Mouse (Mus musculus) liver, embryonic 13.5 days (tissue): ENCODE data around the gene Mfsd8. TPM values are rescaled to one million over a fixed set of nuclear protein-coding genes. Genes with fewer than 3 reads are reported as not detected.
A peak's percentile ranks its signal among the peaks of the same experiment; 100 is the strongest.
"Not testable (repeated sequence)": the region's sequence is repeated elsewhere in the genome, so short reads cannot be mapped to it uniquely, and the experiment has no call there.

Source experiments
- ATAC-seq: fragments of 200-750 bp; cut with Nextera tagmentation; 2 replicates; pipeline ENCODE4 v1.8.0; 2017; ENCODE audit warnings: low read depth, mild to moderate bottlenecking, moderate number of reproducible peaks, moderate library complexity
- DNase-seq: peaks from one replicate; pipeline ENCODE4 v3.0.0; 2022
- H3K27ac ChIP-seq: fragments of 300-500 bp; sonication (generic); 2 replicates; pipeline ENCODE4 v1.5.1; 2015; ENCODE audit warnings: moderate library complexity, mild to moderate bottlenecking, inconsistent platforms
- H3K27me3 ChIP-seq: fragments of 300-500 bp; sonication (generic); 2 replicates; pipeline ENCODE4 v1.6.1; 2015; ENCODE audit warnings: mild to moderate bottlenecking, inconsistent platforms
- H3K36me3 ChIP-seq: fragments of 300-500 bp; sonication (generic); 2 replicates; pipeline ENCODE4 v1.6.1; 2015; ENCODE audit warnings: mild to moderate bottlenecking, inconsistent platforms
- H3K4me1 ChIP-seq: fragments of 300-500 bp; sonication (generic); replicated peaks from 2 replicates; pipeline ENCODE4 v1.6.1; 2015; ENCODE audit warnings: inconsistent platforms
- H3K4me2 ChIP-seq: fragments of 300-500 bp; sonication (generic); 2 replicates; pipeline ENCODE4 v1.6.1; 2015; ENCODE audit warnings: inconsistent platforms, mild to moderate bottlenecking, moderate library complexity
- H3K4me3 ChIP-seq: fragments of 300-500 bp; sonication (generic); replicated peaks from 2 replicates; pipeline ENCODE4 v1.5.1; 2015; ENCODE audit warnings: mild to moderate bottlenecking, inconsistent platforms
- H3K9ac ChIP-seq: fragments of 300-500 bp; sonication (generic); 2 replicates; pipeline ENCODE4 v1.6.1; 2015; ENCODE audit warnings: mild to moderate bottlenecking, inconsistent platforms
- H3K9me3 ChIP-seq: fragments of 300-500 bp; sonication (generic); replicated peaks from 2 replicates; pipeline ENCODE4 v1.6.1; 2016; ENCODE audit warnings: inconsistent platforms
- WGBS: fragments of 180-500 bp; shearing (Covaris S2); methylation state at CpG from one replicate; pipeline ENCODE4 v1.1.7; 2015; ENCODE audit not compliant: insufficient replicate concordance; 5-methylcytosine and 5-hydroxymethylcytosine counted together
- polyA plus RNA-seq: library from polyadenylated mRNA; unstranded; fragments of >200 nt; fragmentation: Nextera tagmentation; extraction: Ambion mirVana; gene quantifications from 2 replicates; pipeline ENCODE4 v1.2.1, GENCODE M21; 2015

Mfsd8 gene
- 3.9 and 5.0 TPM in 2 replicates for polyA plus RNA-seq

DNA sequence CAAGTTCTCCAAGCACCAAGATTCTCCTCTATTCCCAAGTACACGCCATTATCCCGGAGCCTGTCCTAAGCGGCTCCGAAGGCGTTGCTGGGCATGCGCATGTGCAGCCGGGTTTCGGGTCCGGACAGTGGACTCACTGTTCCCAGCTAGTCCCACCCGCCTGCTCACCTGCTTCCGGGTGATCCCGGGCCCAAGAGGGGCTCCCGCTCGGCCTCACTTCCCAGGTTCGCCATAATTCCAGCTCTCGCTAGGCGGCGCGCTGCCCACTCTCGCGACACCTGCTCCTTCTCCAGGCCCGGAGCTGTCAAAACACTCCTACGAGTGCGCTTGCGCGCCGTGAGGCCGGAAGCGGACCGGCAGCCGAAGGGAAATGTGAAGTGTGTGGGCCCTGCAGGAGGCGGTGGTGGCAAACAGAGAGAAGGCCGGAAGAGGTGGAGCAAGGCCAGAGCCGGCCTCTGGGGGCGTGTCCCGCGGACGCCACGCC is at the start of gene Mfsd8:
Gene Mfsd8, minus strand, starts transcription at position 414 of the 484 bp plus-strand sequence.
- peak within 1 kb of the TSS; percentile 81 for H3K9ac ChIP-seq
- peak within 1 kb of the TSS; percentile 70 for H3K4me3 ChIP-seq
- under 1% methylated on average over 39 of the region's 39 CpGs for WGBS
- not testable (repeated sequence) for H3K27me3 ChIP-seq, H3K9me3 ChIP-seq, H3K36me3 ChIP-seq
- H3K4me1 ChIP-seq: peaks cover 13% of the 10 kb centered on the region
- peak; percentile 98 for ATAC-seq
- H3K27ac ChIP-seq: peak within 1 kb of the TSS; percentile 79
- DNase-seq: peak; percentile 99
- H3K4me2 ChIP-seq: peak within 1 kb of the TSS; percentile 85

DNA sequence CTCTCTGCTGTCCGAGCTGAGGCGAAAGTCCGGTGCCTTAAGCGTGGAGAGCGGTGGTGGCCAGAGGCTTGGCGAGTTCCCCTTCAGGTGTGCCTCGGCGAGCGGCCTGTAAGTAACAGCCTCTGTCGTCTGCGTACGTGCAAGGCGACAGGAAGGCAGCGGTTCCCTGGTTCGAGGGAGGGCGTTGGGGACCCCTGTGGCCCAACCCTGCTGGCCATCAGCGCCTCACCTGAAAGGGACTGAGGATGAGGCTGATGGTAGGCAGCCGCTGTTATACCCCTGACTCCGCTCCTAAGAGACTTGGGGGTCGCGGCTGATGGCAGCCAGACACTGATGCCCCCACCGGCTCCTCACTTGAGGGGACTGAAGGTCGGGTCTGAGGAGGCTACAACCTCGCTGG is 47.6 kb upstream of the Mfsd8 start:
- not testable (repeated sequence) for H3K9me3 ChIP-seq, H3K36me3 ChIP-seq, H3K27me3 ChIP-seq, H3K4me1 ChIP-seq, ATAC-seq, DNase-seq
- 2% methylated on average over 19 of the region's 24 CpGs for whole genome bisulfite sequencing
- Histone ChIP-seq H3K27ac (peak overlapping the region; percentile 47), H3K4me2 (peak overlapping the region; percentile 89), H3K4me3 (peak overlapping the region; percentile 73), H3K9ac (peak overlapping the region; percentile 79)

DNA sequence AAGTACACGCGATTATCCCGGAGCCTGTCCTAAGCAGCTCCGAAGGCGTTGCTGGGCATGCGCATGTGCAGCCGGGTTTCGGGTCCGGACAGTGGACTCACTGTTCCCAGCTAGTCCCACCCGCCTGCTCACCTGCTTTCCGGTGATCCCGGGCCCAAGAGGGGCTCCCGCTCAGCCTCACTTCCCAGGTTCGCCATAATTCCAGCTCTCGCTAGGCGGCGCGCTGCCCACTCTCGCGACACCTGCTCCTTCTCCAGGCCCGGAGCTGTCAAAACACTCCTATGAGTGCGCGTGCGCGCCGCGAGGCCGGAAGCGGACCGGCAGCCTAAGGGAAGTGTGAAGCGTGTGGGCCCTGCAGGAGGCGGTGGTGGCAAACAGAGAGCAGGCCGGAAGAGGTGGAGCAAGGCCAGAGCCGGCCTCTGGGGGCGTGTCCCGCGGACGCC is 47.2 kb upstream of the Mfsd8 start:
- not testable (repeated sequence) for H3K4me1 ChIP-seq, H3K9me3 ChIP-seq, H3K27me3 ChIP-seq, H3K36me3 ChIP-seq
- Histone ChIP-seq H3K4me3 (peak overlapping the region; percentile 73), H3K27ac (peak overlapping the region; percentile 63; the same call in 1 of the 2 replicates), H3K4me2 (peak overlapping the region; percentile 72), H3K9ac (peak overlapping the region; percentile 82)
- ATAC-seq (peak; percentile 99), DNase-seq (peak; percentile 100)
- WGBS: under 1% methylated on average over 34 of the region's 38 CpGs

DNA sequence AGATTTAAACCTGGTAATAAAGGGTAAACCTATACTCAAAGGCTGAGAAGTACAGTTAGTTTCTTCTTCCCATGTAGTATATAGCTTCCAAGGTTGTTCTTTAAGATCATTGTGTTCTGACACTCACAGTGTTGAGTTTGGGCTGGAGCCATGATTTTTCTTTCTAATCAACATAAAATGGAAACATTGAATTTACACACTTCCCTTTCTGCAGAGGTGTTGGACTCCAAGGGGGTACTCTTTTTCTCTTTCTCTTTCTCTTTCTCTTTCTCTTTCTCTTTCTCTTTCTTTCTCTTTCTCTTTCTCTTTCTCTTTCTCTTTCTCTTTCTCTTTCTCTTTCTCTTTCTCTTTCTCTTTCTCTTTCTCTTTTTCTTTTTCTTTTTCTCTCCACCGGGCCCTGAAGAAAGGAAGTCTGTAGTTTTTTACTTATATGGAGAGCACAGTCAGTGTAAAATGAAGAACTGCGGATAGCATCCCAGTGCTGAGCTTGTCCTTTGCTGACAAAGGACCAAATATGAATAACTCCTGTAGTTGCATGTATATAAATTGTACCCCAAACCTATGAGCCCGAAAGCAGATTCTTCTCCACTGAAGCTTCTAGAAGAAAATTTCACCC is 6.5 kb upstream of the Mfsd8 start:
- H3K4me3 ChIP-seq, DNase-seq, H3K4me2 ChIP-seq, ATAC-seq, H3K36me3 ChIP-seq, H3K27ac ChIP-seq, H3K9ac ChIP-seq, H3K4me1 ChIP-seq, H3K27me3 ChIP-seq, H3K9me3 ChIP-seq: not testable (repeated sequence)
- 74% methylated on average over 3 of the region's 3 CpGs for WGBS

DNA sequence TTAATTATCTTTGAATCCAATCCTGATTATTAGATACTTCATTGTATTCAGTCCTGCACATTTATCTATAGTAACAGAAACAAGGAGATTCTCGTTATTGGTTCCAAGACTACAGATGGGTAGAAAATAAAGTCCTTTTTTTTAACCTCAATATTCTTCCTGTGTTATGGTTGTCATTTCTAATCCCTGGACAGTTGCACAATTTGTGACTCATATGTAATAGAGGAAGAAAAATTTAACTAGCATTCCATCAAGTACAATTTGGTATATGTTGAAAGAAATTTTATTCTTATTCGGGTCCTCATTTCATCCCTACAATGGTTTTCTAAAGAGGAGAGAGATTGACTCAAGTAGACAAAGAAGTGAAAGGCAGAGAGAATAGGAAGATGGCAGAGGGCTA is 1.2 kb upstream of the Mfsd8 start:
- not testable (repeated sequence) for ATAC-seq, H3K36me3 ChIP-seq, H3K9me3 ChIP-seq, H3K9ac ChIP-seq, H3K27me3 ChIP-seq, H3K4me2 ChIP-seq, DNase-seq, H3K27ac ChIP-seq, H3K4me3 ChIP-seq
- peaks cover 13% of the 10 kb centered on the region for H3K4me1 ChIP-seq
- WGBS: 73% methylated on average over 2 of the region's 2 CpGs

DNA sequence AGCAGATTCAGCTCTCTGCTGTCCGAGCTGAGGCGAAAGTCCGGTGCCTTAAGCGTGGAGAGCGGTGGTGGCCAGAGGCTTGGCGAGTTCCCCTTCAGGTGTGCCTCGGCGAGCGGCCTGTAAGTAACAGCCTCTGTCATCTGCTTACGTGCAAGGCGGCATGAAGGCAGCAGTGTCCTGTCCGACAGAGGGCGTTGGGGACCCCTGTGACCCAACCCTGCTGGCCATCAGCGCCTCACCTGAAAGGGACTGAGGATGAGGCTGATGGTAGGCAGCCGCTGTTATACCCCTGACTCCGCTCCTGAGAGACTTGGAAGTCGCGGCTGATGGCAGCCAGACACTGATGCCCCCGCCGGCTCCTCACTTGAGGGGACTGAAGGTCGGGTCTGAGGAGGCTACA is 332 bp upstream of the Mfsd8 start:
- WGBS: 1% methylated on average over 18 of the region's 21 CpGs
- Histone ChIP-seq H3K4me3 (peak overlapping the region; percentile 70), H3K9ac (peak overlapping the region; percentile 75), H3K27ac (peak overlapping the region; percentile 58), H3K4me2 (peak overlapping the region; percentile 85), H3K4me1 (peaks cover 13% of the 10 kb centered on the region)
- ATAC-seq: peak; percentile 58; the same call in 1 of the 2 replicates
- H3K36me3 ChIP-seq, H3K27me3 ChIP-seq, H3K9me3 ChIP-seq, DNase-seq: not testable (repeated sequence)

DNA sequence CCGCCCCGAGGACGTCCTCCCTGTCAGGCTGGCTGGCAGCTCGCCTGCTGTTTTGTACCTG is 101 bp upstream of the Mfsd8 start, which contains the start of gene Abhd18:
Gene Abhd18, plus strand, starts transcription at position 14 of the 61 bp plus-strand sequence.
- Histone ChIP-seq H3K4me2 (peak within 1 kb of the TSS; percentile 85), H3K9ac (peak within 1 kb of the TSS; percentile 81), H3K27ac (peak within 1 kb of the TSS; percentile 79), H3K4me1 (peaks cover 13% of the 10 kb centered on the region), H3K4me3 (peak within 1 kb of the TSS; percentile 70)
- H3K36me3 ChIP-seq, ATAC-seq, H3K27me3 ChIP-seq, DNase-seq, H3K9me3 ChIP-seq: not testable (repeated sequence)
- WGBS: 0% methylated on average over 3 of the region's 4 CpGs

DNA sequence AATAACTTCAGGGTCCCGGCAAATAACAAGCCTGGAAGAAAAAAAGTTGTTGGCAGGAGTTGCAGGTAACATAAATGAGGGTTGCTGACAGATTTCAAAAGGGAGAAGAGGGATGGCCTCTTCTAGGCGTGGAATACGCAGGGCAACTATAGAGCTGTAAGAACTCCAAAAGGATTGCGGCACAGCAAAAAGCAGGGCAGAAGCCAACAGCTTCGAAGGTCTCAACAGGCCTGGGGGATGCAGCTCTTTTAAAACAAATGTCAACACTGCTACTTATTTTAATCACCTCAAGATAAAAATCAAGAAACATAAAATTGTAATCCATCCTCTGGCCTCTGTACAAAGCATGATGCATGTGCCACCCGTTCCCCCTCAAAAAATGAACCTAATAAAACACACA is 1.2 kb downstream of the Mfsd8 start:
- not testable (repeated sequence) for DNase-seq, H3K36me3 ChIP-seq, H3K27ac ChIP-seq, H3K27me3 ChIP-seq, ATAC-seq, H3K9me3 ChIP-seq
- Histone ChIP-seq H3K4me1 (peaks cover 13% of the 10 kb centered on the region), H3K4me2 (peak overlapping the region; percentile 71), H3K9ac (peak overlapping the region; percentile 51), H3K4me3 (peak overlapping the region; percentile 70)
- 71% methylated on average over 6 of the region's 6 CpGs for WGBS

DNA sequence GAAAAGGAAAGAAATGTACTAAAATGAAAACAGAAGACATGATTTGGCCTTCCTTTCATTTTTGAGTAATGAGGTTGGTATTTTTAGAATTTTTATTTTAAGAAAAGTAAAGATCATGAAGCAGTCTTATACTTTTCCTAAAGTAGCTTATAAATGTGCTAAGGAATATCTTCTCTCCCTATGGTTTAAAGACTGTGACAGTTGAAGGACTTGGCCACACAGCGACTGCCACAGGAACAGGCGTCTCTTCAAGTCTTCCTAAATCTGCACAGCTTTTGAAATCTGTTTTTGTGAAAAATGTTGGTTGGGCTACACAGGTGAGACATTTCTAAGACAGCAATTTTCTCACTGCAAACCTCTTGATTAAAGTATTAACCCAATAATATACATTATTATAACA is 33.4 kb downstream of the Mfsd8 start:
- no peak overlapping the region for H3K9ac ChIP-seq
- no peak for DNase-seq
- H3K4me1 ChIP-seq: no peaks in the 10 kb centered on the region
- H3K27ac ChIP-seq: no peak overlapping the region
- WGBS: 85% methylated on average over 2 of the region's 2 CpGs
- H3K27me3 ChIP-seq: no peaks in the 10 kb centered on the region
- peaks cover 79% of the 10 kb centered on the region for H3K36me3 ChIP-seq
- H3K9me3 ChIP-seq: no peaks in the 10 kb centered on the region
- no peak overlapping the region for H3K4me2 ChIP-seq
- no peak overlapping the region for H3K4me3 ChIP-seq
- no peak for ATAC-seq

DNA sequence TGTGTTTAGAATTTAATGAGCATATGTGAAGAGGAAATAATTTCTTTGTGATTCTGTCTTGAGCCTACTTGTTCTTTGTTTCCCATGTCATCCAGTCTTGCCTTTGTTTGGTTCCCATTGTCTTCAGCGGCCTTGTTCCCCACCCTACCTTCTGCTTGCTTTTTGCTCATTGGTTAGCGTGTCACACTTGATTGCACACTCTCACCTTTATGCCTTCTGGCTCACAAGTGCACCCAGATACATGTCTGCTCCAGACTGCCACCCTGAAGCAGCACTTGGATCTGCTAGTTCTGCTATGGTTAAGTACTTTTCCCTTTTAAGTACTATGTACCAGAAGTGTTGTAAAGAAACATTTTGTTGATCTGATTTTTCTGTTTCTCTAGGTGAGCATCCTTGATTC is 36.8 kb downstream of the Mfsd8 start:
- H3K4me1 ChIP-seq: peaks cover 9% of the 10 kb centered on the region
- no peak overlapping the region for H3K4me2 ChIP-seq
- 92% methylated on average over 2 of the region's 2 CpGs for WGBS
- H3K4me3 ChIP-seq: no peak overlapping the region
- no peaks in the 10 kb centered on the region for H3K9me3 ChIP-seq
- H3K9ac ChIP-seq: no peak overlapping the region
- H3K27ac ChIP-seq: no peak overlapping the region
- ATAC-seq (no peak), DNase-seq (no peak)
- peaks cover 80% of the 10 kb centered on the region for H3K36me3 ChIP-seq
- H3K27me3 ChIP-seq: no peaks in the 10 kb centered on the region

DNA sequence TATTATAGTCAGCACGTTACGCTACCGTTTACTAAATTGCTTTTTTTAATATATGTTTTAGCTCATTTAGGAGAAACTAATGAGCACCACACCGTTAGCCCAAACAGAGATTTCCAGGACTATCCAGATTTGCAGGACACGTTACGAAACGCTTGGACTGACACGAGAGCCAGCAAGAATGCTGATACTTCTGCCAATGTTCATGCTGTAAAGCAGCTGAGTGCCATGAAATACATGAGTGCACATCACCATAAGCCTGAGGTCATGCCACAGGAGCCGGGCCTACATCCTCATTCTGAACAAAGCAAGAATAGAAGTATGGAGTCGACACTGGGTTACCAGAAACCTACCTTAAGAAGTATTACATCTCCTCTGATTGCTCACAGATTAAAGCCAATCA is 38.0 kb downstream of the Mfsd8 start:
- Histone ChIP-seq H3K4me2 (no peak overlapping the region), H3K9me3 (no peaks in the 10 kb centered on the region), H3K9ac (no peak overlapping the region), H3K36me3 (peaks cover 76% of the 10 kb centered on the region), H3K27me3 (no peaks in the 10 kb centered on the region), H3K27ac (no peak overlapping the region), H3K4me1 (peaks cover 10% of the 10 kb centered on the region), H3K4me3 (no peak overlapping the region)
- no peak for ATAC-seq
- DNase-seq: no peak
- 93% methylated on average over 10 of the region's 10 CpGs for WGBS

DNA sequence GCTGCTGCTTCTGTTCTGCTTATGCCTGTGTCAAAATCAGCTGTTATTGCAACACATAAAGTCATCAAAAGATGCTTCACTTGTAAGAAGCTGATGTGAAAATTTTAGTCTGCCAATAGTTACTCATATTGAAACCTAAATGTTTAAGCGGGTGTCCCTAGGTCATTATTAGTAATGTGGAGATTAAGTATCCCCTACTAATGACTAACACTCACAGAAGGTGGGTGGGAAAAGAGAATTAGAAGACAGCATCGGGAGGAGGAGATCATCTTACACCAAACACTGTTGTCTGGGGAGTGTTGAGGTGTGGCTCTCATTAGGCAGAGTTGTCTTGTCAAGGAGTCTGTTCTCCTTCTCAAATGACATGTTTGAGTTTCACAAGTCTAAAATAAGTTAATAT is 39.8 kb downstream of the Mfsd8 start:
- WGBS: 76% methylated on average over 2 of the region's 2 CpGs
- H3K9me3 ChIP-seq: no peaks in the 10 kb centered on the region
- H3K4me2 ChIP-seq: no peak overlapping the region
- H3K36me3 ChIP-seq: peaks cover 72% of the 10 kb centered on the region
- no peak overlapping the region for H3K4me3 ChIP-seq
- no peak overlapping the region for H3K27ac ChIP-seq
- H3K27me3 ChIP-seq: no peaks in the 10 kb centered on the region
- DNase-seq (no peak), ATAC-seq (no peak)
- peaks cover 16% of the 10 kb centered on the region for H3K4me1 ChIP-seq
- H3K9ac ChIP-seq: no peak overlapping the region
